ENCODE assay signal across 24 mouse cellular contexts in genomic region chr12:15244966-15245365, GRCm38 (mm10).
A peak's percentile ranks its signal among the peaks of the same experiment; 100 is the strongest.
DNase-seq lines count a peak whose midpoint lies in the region; ATAC-seq and TF ChIP-seq lines count a peak whose summit lies in the region.
"Had no signal": no experiment of that assay in that cellular context is flagged by ENCODE, and none has a peak within 500 bp of the region (broad histone marks: within the 10 kb centered on the region; RNA-seq: fewer than 3 reads in every experiment).

No protein-coding gene starts in this region.

- peak; percentile 62; the same call in 1 of the 2 replicates for ATAC-seq in kidney, embryonic 14.5 days (ENCODE audit: low FRiP score, low TSS enrichment)
- ATAC-seq in kidney, embryonic 16.5 days (ENCODE audit: low FRiP score, low TSS enrichment) = peak; percentile 63; the same call in 1 of the 2 replicates
- ATAC-seq in neural tube, embryonic 11.5 days (ENCODE audit: insufficient read depth, low FRiP score, low TSS enrichment) = peak; percentile 38; the same call in 1 of the 2 replicates
- ATAC-seq: activated CD4-positive, CD25-positive, alpha-beta regulatory T cell, adult 4 months; CD4-positive, CD25-positive, alpha-beta regulatory T cell, adult 4 months; forebrain, embryonic 13.5 days; forebrain, embryonic 15.5 days; Patski had no signal

- no peak overlapping the region for H3K27ac ChIP-seq in kidney, embryonic 14.5 days (ENCODE audit: low read depth, low read length)
- no peak overlapping the region for H3K27ac ChIP-seq in kidney, embryonic 16.5 days (ENCODE audit: low read length)
- H3K27ac ChIP-seq in kidney, adult 2 months (ENCODE audit: insufficient read depth, low read depth, low read length) = no peak overlapping the region
- H3K27ac ChIP-seq in neural tube, embryonic 11.5 days (ENCODE audit: low read depth, low read length) = no peak overlapping the region
- H3K27ac ChIP-seq: embryonic facial prominence, embryonic 10.5 days; embryonic facial prominence, embryonic 12.5 days; forebrain, embryonic 13.5 days; forebrain, embryonic 15.5 days had no signal

- no peak overlapping the region for H3K4me3 ChIP-seq in kidney, embryonic 14.5 days (ENCODE audit: low read length)
- no peak overlapping the region for H3K4me3 ChIP-seq in kidney, embryonic 16.5 days (ENCODE audit: low read length)
- no peak overlapping the region for H3K4me3 ChIP-seq in kidney, adult 2 months (ENCODE audit: insufficient read depth, low read depth, low read length)
- H3K4me3 ChIP-seq in neural tube, embryonic 11.5 days (ENCODE audit: low read depth, low read length) = no peak overlapping the region
- H3K4me3 ChIP-seq: embryonic facial prominence, embryonic 10.5 days; embryonic facial prominence, embryonic 12.5 days; forebrain, embryonic 13.5 days; forebrain, embryonic 15.5 days had no signal

- no peak for TF ChIP-seq CTCF in kidney, adult 2 months (conservative IDR thresholded peaks at IDR 0.05; ENCODE audit: insufficient read depth, insufficient read length, low read depth, low read length)

- DNase-seq in kidney, postnatal 25 days = no peak
- DNase-seq in kidney, adult 2 months = no peak
- no peak for DNase-seq in neural tube, embryonic 11.5 days (ENCODE audit: low spot score)
- DNase-seq in neural tube, embryonic 10.5 days (ENCODE audit: extremely low spot score, low spot score) = no peak
- DNase-seq: adrenal gland, adult 8-10 months; adrenal gland, postnatal 14 days; adrenal gland, postnatal 36 days; B cell, adult 2 months; cerebellum, adult 11-12 months; cerebellum, adult 2 months; cerebellum, adult 9-10 months; cerebellum, postnatal 10 days; cerebellum, postnatal 25 days had no signal

- H3K27me3 ChIP-seq in kidney, embryonic 14.5 days (ENCODE audit: control insufficient read depth, insufficient read depth, low read length) = no peaks in the 10 kb centered on the region
- no peaks in the 10 kb centered on the region for H3K27me3 ChIP-seq in kidney, embryonic 16.5 days (ENCODE audit: insufficient read depth, low read length)
- H3K27me3 ChIP-seq in kidney, adult 2 months (replicated peaks; ENCODE audit: control insufficient read depth, insufficient read depth, low read length) = no peaks in the 10 kb centered on the region
- no peaks in the 10 kb centered on the region for H3K27me3 ChIP-seq in neural tube, embryonic 11.5 days (ENCODE audit: control insufficient read depth, insufficient read depth, low read length)
- H3K27me3 ChIP-seq: CH12.LX; embryonic facial prominence, embryonic 12.5 days; forebrain, embryonic 13.5 days; forebrain, embryonic 15.5 days; Patski had no signal

- WGBS in kidney, embryonic 14.5 days = 28% methylated on average over 4 of the region's 4 CpGs
- 31% methylated on average over 4 of the region's 4 CpGs for WGBS in kidney, embryonic 16.5 days
- WGBS in kidney, adult 2 months = 34% methylated on average over 4 of the region's 4 CpGs
- WGBS in neural tube, embryonic 11.5 days = 34% methylated on average over 4 of the region's 4 CpGs

- TF ChIP-seq POLR2A in kidney, adult 2 months (IDR thresholded peaks at IDR 0.05; ENCODE audit: low read depth, low read length) = no peak

- no peaks in the 10 kb centered on the region for H3K36me3 ChIP-seq in kidney, embryonic 14.5 days (ENCODE audit: control insufficient read depth, insufficient read depth, low read length)
- no peaks in the 10 kb centered on the region for H3K36me3 ChIP-seq in kidney, embryonic 16.5 days (ENCODE audit: insufficient read depth, low read length)
- H3K36me3 ChIP-seq in kidney, adult 2 months (ENCODE audit: control insufficient read depth, insufficient read depth, low read length) = no peaks in the 10 kb centered on the region
- no peaks in the 10 kb centered on the region for H3K36me3 ChIP-seq in neural tube, embryonic 11.5 days (ENCODE audit: control insufficient read depth, insufficient read depth, low read length)
- H3K36me3 ChIP-seq: embryonic facial prominence, embryonic 10.5 days; embryonic facial prominence, embryonic 12.5 days; forebrain, embryonic 15.5 days; G1E had no signal

- H3K4me2 ChIP-seq in kidney, embryonic 14.5 days (replicated peaks; ENCODE audit: low read depth, low read length) = no peak overlapping the region
- no peak overlapping the region for H3K4me2 ChIP-seq in kidney, embryonic 16.5 days (replicated peaks; ENCODE audit: low read depth, low read length)
- no peak overlapping the region for H3K4me2 ChIP-seq in neural tube, embryonic 11.5 days (ENCODE audit: low read depth)
- H3K4me2 ChIP-seq: embryonic facial prominence, embryonic 12.5 days; forebrain, embryonic 13.5 days; forebrain, embryonic 15.5 days had no signal

- no peak overlapping the region for H3K9ac ChIP-seq in kidney, embryonic 14.5 days (ENCODE audit: low read depth, low read length)
- no peak overlapping the region for H3K9ac ChIP-seq in kidney, embryonic 16.5 days (replicated peaks; ENCODE audit: low read length)
- no peak overlapping the region for H3K9ac ChIP-seq in neural tube, embryonic 11.5 days (ENCODE audit: low read length)
- H3K9ac ChIP-seq: embryonic facial prominence, embryonic 12.5 days; forebrain, embryonic 13.5 days; forebrain, embryonic 15.5 days had no signal

- H3K4me1 ChIP-seq in kidney, embryonic 14.5 days (ENCODE audit: control insufficient read depth, insufficient read depth, low read length) = no peaks in the 10 kb centered on the region
- H3K4me1 ChIP-seq in kidney, embryonic 16.5 days (ENCODE audit: insufficient read depth, low read length) = no peaks in the 10 kb centered on the region
- no peaks in the 10 kb centered on the region for H3K4me1 ChIP-seq in kidney, adult 2 months (ENCODE audit: control insufficient read depth, insufficient read depth, low read length)
- no peaks in the 10 kb centered on the region for H3K4me1 ChIP-seq in neural tube, embryonic 11.5 days (ENCODE audit: control insufficient read depth, insufficient read depth, low read length)
- H3K4me1 ChIP-seq: embryonic facial prominence, embryonic 10.5 days; embryonic facial prominence, embryonic 12.5 days; forebrain, embryonic 13.5 days; forebrain, embryonic 15.5 days had no signal

- no peaks in the 10 kb centered on the region for H3K9me3 ChIP-seq in kidney, embryonic 14.5 days (ENCODE audit: control insufficient read depth, low read length)
- H3K9me3 ChIP-seq in kidney, embryonic 16.5 days (ENCODE audit: low read length) = no peaks in the 10 kb centered on the region
- H3K9me3 ChIP-seq in neural tube, embryonic 11.5 days (ENCODE audit: control insufficient read depth, low read length) = no peaks in the 10 kb centered on the region
- H3K9me3 ChIP-seq: embryonic facial prominence, embryonic 10.5 days; embryonic facial prominence, embryonic 12.5 days; forebrain, embryonic 13.5 days; forebrain, embryonic 15.5 days; G1E had no signal
